Mouse (Mus musculus): Measurements from ENCODE around the gene Magohb.

- TF ChIP-seq POLR2A (IDR thresholded peaks at IDR 0.05; ENCODE audit: insufficient read length, low read depth) (no peak), USF1 (IDR thresholded peaks at IDR 0.05; ENCODE audit: low read depth) (no peak), CEBPB (IDR thresholded peaks at IDR 0.05; ENCODE audit: insufficient read depth, poor library complexity, severe bottlenecking) (no peak), E2F4 (IDR thresholded peaks at IDR 0.05; ENCODE audit: insufficient read depth) (no peak), MYOD1 (IDR thresholded peaks at IDR 0.05; ENCODE audit: control insufficient read depth in 1 of 3, insufficient read length in 2 of 3, low read depth in 2 of 3) (no peak), REST (IDR thresholded peaks at IDR 0.05; ENCODE audit: insufficient read depth, insufficient read length) (no peak), TCF12 (IDR thresholded peaks at IDR 0.05; ENCODE audit: insufficient read depth, poor library complexity, severe bottlenecking) (no peak), MAX (IDR thresholded peaks at IDR 0.05; ENCODE audit: low read depth) (no peak), MYOG (IDR thresholded peaks at IDR 0.05; ENCODE audit: control insufficient read depth in 1 of 3, insufficient read depth in 1 of 3, insufficient read length in 2 of 3, low read depth in 2 of 3) (no peak), TCF3 (IDR thresholded peaks at IDR 0.05; ENCODE audit: insufficient read length, low read depth) (no peak)
Observed at GRCm38 (mm10) chr6:131340082-131340481, 47.0 kb upstream of the Magohb start.
